Mouse (Mus musculus): ENCODE results near the gene Zfp365. TPM values are rescaled to one million over a fixed set of nuclear protein-coding genes. Genes with fewer than 3 reads are reported as not detected.

Gene Zfp365
- total and polyA plus RNA-seq, 3 experiments = 1.0 to 4.0 (median 1.2) TPM

- dilution Hi-C loops (cut with MboI; ENCODE audit: extremely low pct_ligation_motif_present, extremely low pct_unique_long_range_greater_than_20kb, low sequenced_read_pairs) (no loop called here), in situ Hi-C loops (cut with MboI; ENCODE audit: low pct_ligation_motif_present, low pct_unique_long_range_greater_than_20kb, low sequenced_read_pairs) (no loop called here)
- H3K9me3 ChIP-seq (replicated peaks; ENCODE audit: low read length) = no peaks in the 10 kb centered on the region
Observed at GRCm38 (mm10) chr10:67893226-67893625, 19.2 kb downstream of the Zfp365 start.

GRCm38 (mm10) chr10:67891126-67891525, 21.3 kb downstream of the Zfp365 start:
- Histone ChIP-seq H3K27ac (ENCODE audit: insufficient read depth, low read depth) (no peak overlapping the region), H3K4me1 (ENCODE audit: control insufficient read depth in 1 of 2, insufficient read depth in 2 of 2) (peaks cover 0 to 8% of the 10 kb centered on the region in 2 experiments; a peak in 1 of 4 replicates), H3K4me2 (ENCODE audit: insufficient read depth, low read depth, poor library complexity, severe bottlenecking) (no peak overlapping the region), H3K36me3 (replicated peaks in 1 of 2; ENCODE audit: control insufficient read depth in 1 of 2, insufficient read depth in 1 of 2, low read length in 1 of 2) (peaks cover 0 to 8% of the 10 kb centered on the region in 2 experiments), H3K9me3 (replicated peaks; ENCODE audit: low read length) (no peaks in the 10 kb centered on the region), H3K79me2 (replicated peaks; ENCODE audit: control insufficient read depth, extremely low read depth, insufficient read depth, poor library complexity, severe bottlenecking) (no peaks in the 10 kb centered on the region), H3K27me3 (replicated peaks) (no peaks in the 10 kb centered on the region), H3K9ac (ENCODE audit: insufficient read depth, low read depth) (no peak overlapping the region), H3K4me3 (replicated peaks in 1 of 3; ENCODE audit: low read depth in 2 of 3, low read length in 2 of 3, poor library complexity in 1 of 3) (no peak overlapping the region)
- in situ Hi-C loops (cut with MboI; ENCODE audit: low pct_ligation_motif_present, low pct_unique_long_range_greater_than_20kb, low sequenced_read_pairs) (no loop called here), dilution Hi-C loops (cut with MboI; ENCODE audit: extremely low pct_ligation_motif_present, extremely low pct_unique_long_range_greater_than_20kb, low sequenced_read_pairs) (no loop called here)
- TF ChIP-seq USF1 (IDR thresholded peaks at IDR 0.05; ENCODE audit: low read depth, low read length) = no peak; the same call in 1 of the 2 replicates
- TF ChIP-seq ZC3H11A (IDR thresholded peaks at IDR 0.05; ENCODE audit: low read depth, low read length) = no peak
- no peak for TF ChIP-seq UBTF (IDR thresholded peaks at IDR 0.05; ENCODE audit: low read depth, low read length)
- no peak for TF ChIP-seq MEF2A (IDR thresholded peaks at IDR 0.05; ENCODE audit: borderline replicate concordance, low read depth, low read length)
- TF ChIP-seq SIN3A (IDR thresholded peaks at IDR 0.05; ENCODE audit: low read length) = no peak
- no peak for TF ChIP-seq USF2 (conservative IDR thresholded peaks at IDR 0.05; ENCODE audit: low read depth, low read length)
- TF ChIP-seq ZNF384 (IDR thresholded peaks at IDR 0.05; ENCODE audit: low read depth, low read length) = no peak
- no peak for TF ChIP-seq IRF4 (IDR thresholded peaks at IDR 0.05; ENCODE audit: low read depth, low read length)
- no peak for DNase-seq (ENCODE audit: extremely low read depth)

More at GRCm38 (mm10) chr10:67893226-67893625, 19.2 kb downstream of the Zfp365 start:
- no peak for DNase-seq (ENCODE audit: extremely low read depth)
- Histone ChIP-seq H3K36me3 (replicated peaks in 1 of 2; ENCODE audit: control insufficient read depth in 1 of 2, insufficient read depth in 1 of 2, low read length in 1 of 2) (peaks cover 0 to 6% of the 10 kb centered on the region in 2 experiments), H3K4me3 (replicated peaks in 1 of 3; ENCODE audit: low read depth in 2 of 3, low read length in 2 of 3, poor library complexity in 1 of 3) (no peak overlapping the region), H3K9ac (ENCODE audit: insufficient read depth, low read depth) (no peak overlapping the region), H3K4me1 (ENCODE audit: control insufficient read depth in 1 of 2, insufficient read depth in 2 of 2) (peaks cover 4 to 8% of the 10 kb centered on the region in 2 experiments; a peak in 2 of 4 replicates), H3K27me3 (replicated peaks) (no peaks in the 10 kb centered on the region), H3K4me2 (ENCODE audit: insufficient read depth, low read depth, poor library complexity, severe bottlenecking) (no peak overlapping the region), H3K27ac (ENCODE audit: insufficient read depth, low read depth) (no peak overlapping the region), H3K79me2 (replicated peaks; ENCODE audit: control insufficient read depth, extremely low read depth, insufficient read depth, poor library complexity, severe bottlenecking) (no peaks in the 10 kb centered on the region)
- TF ChIP-seq ZMIZ1 (IDR thresholded peaks at IDR 0.05; ENCODE audit: low read depth, low read length) (no peak), POLR2A (IDR thresholded peaks at IDR 0.05; ENCODE audit: low read depth, low read length) (no peak), RCOR1 (conservative IDR thresholded peaks at IDR 0.05; ENCODE audit: low read depth, low read length) (no peak), CTCF (conservative IDR thresholded peaks at IDR 0.05 in 1 of 2, IDR thresholded peaks at IDR 0.05 in 1 of 2; ENCODE audit: low read depth in 2 of 2, low read length in 2 of 2) (no peak), RAD21 (IDR thresholded peaks at IDR 0.05; ENCODE audit: low read depth, low read length) (no peak), POLR2AphosphoS2 (IDR thresholded peaks at IDR 0.05; ENCODE audit: low read depth, low read length) (no peak), NRF1 (IDR thresholded peaks at IDR 0.05; ENCODE audit: low read depth, low read length) (no peak), SIN3A (IDR thresholded peaks at IDR 0.05; ENCODE audit: low read length) (no peak), UBTF (IDR thresholded peaks at IDR 0.05; ENCODE audit: low read depth, low read length) (no peak), CHD2 (IDR thresholded peaks at IDR 0.05; ENCODE audit: low read length) (no peak), EP300 (IDR thresholded peaks at IDR 0.05; ENCODE audit: low read length) (no peak), USF1 (IDR thresholded peaks at IDR 0.05; ENCODE audit: low read depth, low read length) (no peak), HCFC1 (IDR thresholded peaks at IDR 0.05; ENCODE audit: low read depth, low read length) (no peak), MEF2A (IDR thresholded peaks at IDR 0.05; ENCODE audit: borderline replicate concordance, low read depth, low read length) (no peak), ZC3H11A (IDR thresholded peaks at IDR 0.05; ENCODE audit: low read depth, low read length) (no peak), TBP (conservative IDR thresholded peaks at IDR 0.05; ENCODE audit: low read depth, low read length) (no peak), ELF1 (IDR thresholded peaks at IDR 0.05; ENCODE audit: low read depth, low read length) (no peak), TCF12 (IDR thresholded peaks at IDR 0.05; ENCODE audit: low read depth, low read length) (no peak), NELFE (IDR thresholded peaks at IDR 0.05; ENCODE audit: low read depth, low read length) (no peak), ETS1 (conservative IDR thresholded peaks at IDR 0.05; ENCODE audit: low read depth, low read length) (no peak)
